Mouse (Mus musculus) limb, embryonic 15.5 days (tissue): ENCODE data around the gene Isca1. TPM values are rescaled to one million over a fixed set of nuclear protein-coding genes. Genes with fewer than 3 reads are reported as not detected.
"Not testable (repeated sequence)": the region's sequence is repeated elsewhere in the genome, so short reads cannot be mapped to it uniquely, and the experiment has no call there.

Source experiments
- ATAC-seq: fragments of 200-750 bp; cut with Nextera tagmentation; 2 replicates; pipeline ENCODE4 v1.8.0; 2017; ENCODE audit warnings: low read depth, moderate TSS enrichment; ENCODE audit not compliant: insufficient number of reproducible peaks, low FRiP score, low TSS enrichment
- H3K27ac ChIP-seq: fragments of 300-500 bp; sonication (generic); 2 replicates; pipeline ENCODE4 v1.5.1; 2015; ENCODE audit warnings: moderate library complexity, mild to moderate bottlenecking, inconsistent platforms
- H3K27me3 ChIP-seq: fragments of 300-500 bp; sonication (generic); 2 replicates; pipeline ENCODE4 v1.6.1; 2015; ENCODE audit warnings: inconsistent platforms
- H3K36me3 ChIP-seq: fragments of 300-500 bp; sonication (generic); 2 replicates; pipeline ENCODE4 v1.6.1; 2015; ENCODE audit warnings: inconsistent platforms
- H3K4me1 ChIP-seq: fragments of 300-500 bp; sonication (generic); 2 replicates; pipeline ENCODE4 v1.6.1; 2015; ENCODE audit warnings: inconsistent platforms
- H3K4me2 ChIP-seq: fragments of 300-500 bp; sonication (generic); 2 replicates; pipeline ENCODE4 v1.6.1; 2015; ENCODE audit warnings: mild to moderate bottlenecking, inconsistent platforms
- H3K4me3 ChIP-seq: fragments of 300-500 bp; sonication (generic); 2 replicates; pipeline ENCODE4 v1.5.1; 2015; ENCODE audit warnings: mild to moderate bottlenecking, inconsistent platforms
- H3K9ac ChIP-seq: fragments of 300-500 bp; sonication (generic); 2 replicates; pipeline ENCODE4 v1.6.1; 2015; ENCODE audit warnings: inconsistent platforms
- H3K9me3 ChIP-seq: fragments of 300-500 bp; sonication (generic); 2 replicates; pipeline ENCODE4 v1.6.1; 2016; ENCODE audit warnings: inconsistent platforms
- WGBS: fragments of 180-500 bp; shearing (Covaris S2); methylation state at CpG from one replicate; pipeline ENCODE4 v1.1.7; 2015; 5-methylcytosine and 5-hydroxymethylcytosine counted together
- polyA plus RNA-seq: library from polyadenylated mRNA; unstranded; fragments of >200 nt; fragmentation: Nextera tagmentation; extraction: Ambion mirVana; gene quantifications from 2 replicates; pipeline ENCODE4 v1.2.1, GENCODE M21; 2015

Gene Isca1
- polyA plus RNA-seq: 111 and 132 TPM in 2 replicates

DNA sequence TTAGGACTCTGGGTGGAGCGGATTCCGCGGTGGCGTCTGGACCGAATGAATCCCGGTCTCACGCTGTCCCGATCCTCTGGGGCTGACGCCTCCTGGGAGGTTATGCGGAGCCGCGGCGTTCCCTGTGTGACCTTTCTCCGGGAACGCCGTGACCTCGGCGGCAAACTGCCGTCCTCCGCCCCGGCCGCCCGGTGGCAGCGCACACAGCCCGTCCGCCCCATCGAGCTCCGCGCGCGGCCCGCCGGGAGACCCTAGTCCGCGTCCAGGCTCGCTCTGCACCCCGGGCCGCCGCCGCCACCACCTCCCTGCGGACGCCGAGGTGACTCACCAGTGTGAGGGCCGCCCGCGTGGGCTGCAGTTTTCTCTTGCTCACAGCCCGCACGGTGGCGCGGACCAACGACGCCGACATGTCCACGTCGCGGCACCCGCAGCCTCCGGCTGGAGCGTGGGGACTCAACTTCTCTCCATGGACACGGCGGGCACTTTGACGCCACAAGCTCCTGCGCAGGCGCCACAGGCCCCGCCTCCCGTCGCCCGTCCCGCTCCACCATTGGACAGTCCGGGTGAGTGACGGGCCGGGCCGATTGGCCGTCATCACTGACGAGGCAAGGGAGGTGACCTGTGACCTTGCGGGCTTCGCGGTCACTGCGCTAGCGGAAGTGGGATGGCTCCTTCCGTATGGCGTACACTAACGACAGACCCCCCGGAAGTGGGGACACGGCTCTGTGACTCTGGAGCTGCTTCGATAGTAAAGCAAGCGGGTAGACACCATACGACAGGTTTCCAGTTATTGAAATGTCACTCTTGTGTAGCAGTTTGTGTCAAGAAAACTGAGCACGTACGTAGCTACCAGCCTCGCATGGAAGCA is at the start of gene Isca1:
Isca1 (minus strand) TSS at position 515 of the 868 bp plus-strand sequence.
- WGBS: under 1% methylated on average over 91 of the region's 91 CpGs

DNA sequence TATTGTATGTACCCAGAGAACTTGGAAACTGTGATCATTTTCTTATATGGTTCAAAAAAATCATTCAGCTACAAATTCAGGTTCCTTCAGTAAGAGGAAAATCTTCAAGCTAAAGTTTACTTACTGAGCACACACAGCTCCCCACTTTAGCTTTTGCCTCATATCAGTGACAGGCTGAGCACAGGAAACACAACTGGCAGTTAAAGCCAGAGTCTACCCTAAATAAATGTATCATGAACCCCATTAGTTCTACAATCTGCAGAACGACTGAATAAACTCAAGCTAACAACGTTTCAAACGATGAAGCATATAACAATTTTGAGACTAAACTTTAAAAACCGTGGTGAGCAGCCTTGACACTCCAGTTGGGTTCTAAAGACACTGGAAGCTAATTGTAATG is 47.7 kb upstream of the Isca1 start:
- 90% methylated on average over 4 of the region's 4 CpGs for WGBS
- H3K4me1 ChIP-seq: peaks cover 26% of the 10 kb centered on the region
- no peak overlapping the region for H3K9ac ChIP-seq
- no peak overlapping the region for H3K4me3 ChIP-seq
- no peak overlapping the region for H3K27ac ChIP-seq
- no peaks in the 10 kb centered on the region for H3K27me3 ChIP-seq
- H3K4me2 ChIP-seq: no peak overlapping the region
- H3K9me3 ChIP-seq: no peaks in the 10 kb centered on the region
- no peak for ATAC-seq
- H3K36me3 ChIP-seq: peaks cover 55% of the 10 kb centered on the region

More for the DNA sequence above, at the start of gene Isca1:
- H3K4me3 ChIP-seq: peak within 1 kb of the TSS; percentile 60
- H3K4me1 ChIP-seq: peaks cover 44% of the 10 kb centered on the region
- peak; percentile 98 for ATAC-seq
- H3K27ac ChIP-seq: peak within 1 kb of the TSS; percentile 99
- H3K9me3 ChIP-seq: no peaks in the 10 kb centered on the region
- H3K4me2 ChIP-seq: peak within 1 kb of the TSS; percentile 72
- peak within 1 kb of the TSS; percentile 78 for H3K9ac ChIP-seq
- no peaks in the 10 kb centered on the region for H3K27me3 ChIP-seq
- H3K36me3 ChIP-seq: peaks cover 27% of the 10 kb centered on the region

DNA sequence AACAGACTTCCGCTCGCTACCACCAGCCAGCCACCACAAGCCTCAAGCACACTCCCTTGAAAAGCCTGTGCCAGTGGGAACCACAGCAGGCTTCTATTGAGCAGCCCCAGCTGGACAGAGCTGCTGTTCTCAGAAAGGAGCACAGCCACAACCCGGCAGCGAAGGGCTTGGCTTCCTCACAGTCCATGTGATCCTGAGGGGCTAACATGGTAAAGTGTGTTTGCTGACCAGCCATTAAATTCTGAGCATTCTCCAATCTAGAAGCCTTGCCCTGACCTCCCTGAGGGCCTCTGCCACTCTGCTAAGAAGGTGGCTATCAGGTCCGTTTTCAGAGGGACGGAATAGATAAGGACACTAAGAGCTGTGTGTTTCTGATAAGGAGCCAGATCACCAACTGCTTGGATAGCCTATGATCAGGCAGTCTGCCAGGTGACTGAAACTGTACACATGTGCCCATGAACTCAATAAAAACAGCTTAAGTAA is 44.5 kb upstream of the Isca1 start:
- H3K36me3 ChIP-seq: peaks cover 85% of the 10 kb centered on the region
- no peaks in the 10 kb centered on the region for H3K9me3 ChIP-seq
- no peak overlapping the region for H3K27ac ChIP-seq
- no peak overlapping the region for H3K4me2 ChIP-seq
- no peak for ATAC-seq
- 86% methylated on average over 6 of the region's 6 CpGs for WGBS
- no peak overlapping the region for H3K9ac ChIP-seq
- H3K4me3 ChIP-seq: no peak overlapping the region
- H3K4me1 ChIP-seq: 0 out of 2 replicates have a peak, but pooled peaks cover 5% of the 10 kb centered on the region
- H3K27me3 ChIP-seq: no peaks in the 10 kb centered on the region

DNA sequence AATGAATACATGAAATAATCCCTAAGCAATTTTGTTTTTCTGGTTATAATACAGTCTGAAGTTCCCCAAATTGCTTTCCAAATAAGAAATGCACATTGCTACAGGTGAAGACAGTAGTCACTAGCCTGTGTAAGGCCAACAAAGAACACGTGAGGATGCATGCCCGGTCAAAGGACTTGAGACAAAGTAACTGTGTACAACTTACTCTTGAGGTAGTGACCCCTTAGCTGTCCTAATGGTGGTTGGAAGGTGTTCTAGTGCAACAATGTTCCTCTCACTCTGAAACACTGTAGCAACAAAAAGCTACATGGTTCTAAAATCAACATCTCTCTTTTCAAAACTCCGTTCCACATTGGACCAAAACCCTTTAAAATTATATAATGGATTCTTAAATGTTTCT is 42.0 kb upstream of the Isca1 start:
- no peaks in the 10 kb centered on the region for H3K4me1 ChIP-seq
- H3K27ac ChIP-seq: no peak overlapping the region
- no peak overlapping the region for H3K4me3 ChIP-seq
- ATAC-seq: no peak
- WGBS: 93% methylated on average over 3 of the region's 3 CpGs
- H3K9me3 ChIP-seq: no peaks in the 10 kb centered on the region
- H3K27me3 ChIP-seq: no peaks in the 10 kb centered on the region
- no peak overlapping the region for H3K9ac ChIP-seq
- H3K4me2 ChIP-seq: no peak overlapping the region
- H3K36me3 ChIP-seq: peaks cover 89% of the 10 kb centered on the region

DNA sequence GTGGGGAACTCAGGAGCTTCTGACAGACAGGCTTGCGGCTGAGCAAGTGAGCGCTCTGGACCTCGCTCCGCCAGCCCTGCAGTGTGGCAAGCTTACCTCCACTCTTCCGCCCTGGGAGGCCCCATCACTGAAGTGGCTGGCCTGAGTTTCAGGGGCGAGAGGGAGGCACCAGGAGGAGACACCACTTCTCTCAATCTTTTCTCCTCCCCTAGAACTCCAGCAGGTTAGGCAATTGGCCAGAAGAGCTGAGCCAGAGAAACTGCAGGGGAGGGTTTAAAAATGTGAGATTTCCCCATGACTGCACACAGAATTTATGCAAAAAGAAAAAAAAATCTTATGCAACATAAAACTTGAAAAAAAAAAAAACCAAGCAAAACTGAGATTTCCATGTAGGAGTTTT is 31.4 kb upstream of the Isca1 start:
- no peak overlapping the region for H3K9ac ChIP-seq
- H3K27me3 ChIP-seq: no peaks in the 10 kb centered on the region
- no peaks in the 10 kb centered on the region for H3K9me3 ChIP-seq
- no peak for ATAC-seq
- H3K4me3 ChIP-seq: no peak overlapping the region
- no peak overlapping the region for H3K27ac ChIP-seq
- 97% methylated on average over 6 of the region's 6 CpGs for WGBS
- peaks cover 96% of the 10 kb centered on the region for H3K36me3 ChIP-seq
- no peak overlapping the region for H3K4me2 ChIP-seq
- no peaks in the 10 kb centered on the region for H3K4me1 ChIP-seq

DNA sequence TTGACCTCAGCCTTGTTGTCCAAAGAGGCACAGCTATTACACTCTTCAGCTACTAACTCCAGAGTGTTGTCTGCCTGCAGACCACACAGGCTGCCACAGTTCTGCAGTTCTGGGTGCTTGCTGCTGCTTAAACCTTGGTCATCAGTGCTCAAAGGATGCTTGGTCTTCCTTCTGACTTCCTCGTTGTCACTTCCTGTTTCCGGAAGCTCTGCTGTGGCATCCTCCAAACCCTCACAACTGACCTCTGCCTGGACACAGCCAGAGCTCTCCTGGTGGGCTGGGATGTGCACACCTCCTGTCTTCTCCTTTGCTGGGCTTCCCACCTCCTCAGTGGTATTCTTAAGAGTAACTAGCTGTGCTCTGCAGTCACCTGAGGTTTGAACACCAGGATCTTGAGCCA is 30.5 kb upstream of the Isca1 start:
- WGBS: 85% methylated on average over 2 of the region's 2 CpGs
- Histone ChIP-seq H3K9me3 (no peaks in the 10 kb centered on the region), H3K9ac (no peak overlapping the region)

DNA sequence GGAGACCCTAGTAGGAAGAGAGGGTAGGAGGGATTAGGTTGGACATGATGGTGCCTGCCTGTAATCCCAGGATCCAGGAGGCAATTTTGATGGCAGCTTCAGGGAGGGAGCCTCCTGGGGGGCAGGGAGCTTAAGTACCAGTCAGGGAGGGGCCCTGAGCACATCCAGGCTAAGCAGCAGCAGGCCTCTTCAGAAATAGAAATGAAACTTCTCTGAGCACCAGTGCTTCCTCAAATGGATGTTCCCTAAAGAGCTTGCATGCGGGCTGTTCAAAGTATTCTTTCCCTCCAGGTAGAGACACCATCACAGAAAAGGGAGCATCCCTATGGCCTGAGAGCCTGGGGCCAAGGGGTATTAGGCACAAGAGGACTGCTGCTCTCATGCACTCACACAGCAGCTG is 28.7 kb upstream of the Isca1 start:
- Histone ChIP-seq H3K27ac (no peak overlapping the region), H3K4me3 (no peak overlapping the region), H3K4me1 (no peaks in the 10 kb centered on the region), H3K36me3 (peaks cover 97% of the 10 kb centered on the region), H3K9ac (no peak overlapping the region), H3K4me2 (no peak overlapping the region), H3K9me3 (no peaks in the 10 kb centered on the region), H3K27me3 (no peaks in the 10 kb centered on the region)
- ATAC-seq: no peak
- 84% methylated on average over 1 of the region's 1 CpGs for WGBS

More for the DNA sequence above, 30.5 kb upstream of the Isca1 start:
- Histone ChIP-seq H3K4me2 (no peak overlapping the region), H3K4me1 (no peaks in the 10 kb centered on the region), H3K36me3 (peaks cover 96% of the 10 kb centered on the region), H3K27ac (no peak overlapping the region), H3K4me3 (no peak overlapping the region), H3K27me3 (no peaks in the 10 kb centered on the region)
- no peak for ATAC-seq

DNA sequence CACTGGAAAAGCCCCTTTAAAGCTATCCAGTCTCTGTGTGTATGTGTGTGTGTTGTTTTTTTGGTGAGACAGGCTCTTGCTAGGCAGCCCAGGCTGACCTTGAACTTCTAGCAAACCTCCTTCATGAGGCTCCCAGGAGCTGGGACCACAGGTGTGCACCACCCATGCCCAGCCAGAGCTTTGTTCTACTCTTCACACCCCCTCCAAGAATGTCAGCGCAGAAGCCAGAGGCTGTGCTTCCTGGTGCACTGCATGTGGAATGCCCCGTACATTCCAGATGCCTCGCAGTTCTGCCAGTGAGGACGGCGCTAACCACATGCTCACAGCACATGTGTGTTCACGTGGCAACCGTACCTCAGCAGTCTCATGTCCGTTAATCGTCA is 26.8 kb upstream of the Isca1 start:
- no peak overlapping the region for H3K27ac ChIP-seq
- no peak overlapping the region for H3K9ac ChIP-seq
- WGBS: 86% methylated on average over 9 of the region's 9 CpGs
- H3K4me1 ChIP-seq: no peaks in the 10 kb centered on the region
- no peak overlapping the region for H3K4me2 ChIP-seq
- peaks cover 95% of the 10 kb centered on the region for H3K36me3 ChIP-seq
- no peak for ATAC-seq
- no peaks in the 10 kb centered on the region for H3K9me3 ChIP-seq
- H3K27me3 ChIP-seq: no peaks in the 10 kb centered on the region
- H3K4me3 ChIP-seq: no peak overlapping the region

DNA sequence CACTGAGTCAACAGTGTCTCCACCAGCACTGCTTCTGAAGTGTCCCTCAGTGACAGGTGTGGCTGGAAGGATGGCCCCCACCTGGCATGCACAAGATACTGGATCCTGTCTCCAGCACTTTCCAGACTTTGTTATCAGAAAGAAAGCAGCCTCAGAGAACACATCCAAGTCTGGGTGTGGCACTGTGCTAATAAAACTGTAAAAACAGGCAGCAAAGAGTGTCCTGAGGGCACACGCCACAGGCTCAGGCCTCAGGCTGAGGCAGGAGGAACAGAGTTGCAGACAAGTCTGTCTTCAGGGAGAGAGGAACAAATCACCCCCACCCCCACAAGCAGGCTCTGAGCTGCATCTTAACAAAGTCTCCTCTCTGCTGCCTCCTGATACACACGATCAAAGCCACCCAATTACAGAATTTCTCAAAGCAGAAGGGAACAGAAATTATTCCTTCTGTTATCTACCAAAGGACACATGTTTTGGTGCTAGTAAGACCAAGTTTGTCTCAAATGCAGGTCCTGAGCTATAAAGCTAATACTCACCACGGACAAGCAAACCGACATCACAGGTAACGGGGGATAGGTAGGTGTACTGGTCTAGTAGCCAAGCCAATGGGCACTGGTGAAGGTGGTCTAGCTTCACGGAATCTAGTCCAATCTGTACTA is 26.3 kb upstream of the Isca1 start:
- WGBS: 93% methylated on average over 6 of the region's 6 CpGs

DNA sequence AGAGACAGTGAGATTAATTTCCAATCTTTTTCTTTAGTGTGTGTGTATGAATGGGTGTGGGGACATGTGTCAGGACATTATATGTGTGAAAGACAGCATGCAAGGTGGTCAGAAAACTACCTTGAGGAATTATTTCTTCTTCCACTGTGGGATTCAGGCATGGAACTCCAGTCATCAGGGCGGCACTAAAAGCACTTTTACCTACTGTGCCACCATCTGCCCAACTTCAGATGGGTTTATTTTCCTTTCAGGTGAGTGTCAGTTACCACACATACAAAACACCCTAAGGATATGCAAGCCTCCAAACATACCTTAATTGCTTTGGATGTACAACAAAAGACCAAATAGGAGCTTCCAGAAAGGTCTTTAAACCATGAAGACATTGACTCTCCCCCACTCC is 25.2 kb upstream of the Isca1 start:
- H3K36me3 ChIP-seq: peaks cover 94% of the 10 kb centered on the region

More for the DNA sequence above, 26.3 kb upstream of the Isca1 start:
- no peak overlapping the region for H3K27ac ChIP-seq
- H3K36me3 ChIP-seq: peaks cover 94% of the 10 kb centered on the region
- no peak overlapping the region for H3K9ac ChIP-seq
- H3K9me3 ChIP-seq: no peaks in the 10 kb centered on the region
- ATAC-seq: no peak
- H3K4me2 ChIP-seq: no peak overlapping the region
- H3K4me3 ChIP-seq: no peak overlapping the region
- H3K4me1 ChIP-seq: no peaks in the 10 kb centered on the region
- H3K27me3 ChIP-seq: no peaks in the 10 kb centered on the region

DNA sequence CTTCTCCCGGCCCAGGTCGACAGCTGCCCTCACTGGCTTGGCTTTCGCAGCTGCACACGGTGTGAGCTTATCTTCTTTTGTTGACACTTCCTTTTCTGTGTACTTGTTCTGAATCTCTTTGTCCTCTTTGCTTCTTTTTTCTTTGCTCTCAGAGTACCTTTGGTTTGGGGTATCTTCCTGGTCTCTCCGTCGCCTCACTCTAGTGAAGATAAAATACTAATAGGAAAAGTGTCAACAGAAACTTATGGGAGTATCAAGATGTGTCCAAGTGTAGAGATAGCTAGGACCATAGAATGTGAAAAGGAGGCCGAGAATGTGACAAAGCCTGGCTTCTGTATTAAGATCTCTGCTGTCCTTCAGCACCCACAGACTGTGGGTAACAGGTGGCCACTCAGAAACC is 12.5 kb upstream of the Isca1 start, which contains the start of gene Gm49354:
Gm49354 (minus strand) TSS at position 101 of the 400 bp plus-strand sequence.
- 91% methylated on average over 7 of the region's 7 CpGs for WGBS
- H3K36me3 ChIP-seq: peaks cover 96% of the 10 kb centered on the region
- H3K4me3 ChIP-seq: no peak within 1 kb of the TSS
- H3K4me2 ChIP-seq: no peak within 1 kb of the TSS
- no peaks in the 10 kb centered on the region for H3K9me3 ChIP-seq
- H3K27ac ChIP-seq: no peak within 1 kb of the TSS
- no peaks in the 10 kb centered on the region for H3K4me1 ChIP-seq
- ATAC-seq: no peak
- no peak within 1 kb of the TSS for H3K9ac ChIP-seq
- no peaks in the 10 kb centered on the region for H3K27me3 ChIP-seq

More for the DNA sequence above, 25.2 kb upstream of the Isca1 start:
- Histone ChIP-seq H3K9me3 (no peaks in the 10 kb centered on the region), H3K4me2 (no peak overlapping the region), H3K27me3 (no peaks in the 10 kb centered on the region), H3K27ac (no peak overlapping the region), H3K4me1 (no peaks in the 10 kb centered on the region), H3K4me3 (no peak overlapping the region), H3K9ac (no peak overlapping the region)
- 97% methylated on average over 1 of the region's 1 CpGs for WGBS
- no peak for ATAC-seq

DNA sequence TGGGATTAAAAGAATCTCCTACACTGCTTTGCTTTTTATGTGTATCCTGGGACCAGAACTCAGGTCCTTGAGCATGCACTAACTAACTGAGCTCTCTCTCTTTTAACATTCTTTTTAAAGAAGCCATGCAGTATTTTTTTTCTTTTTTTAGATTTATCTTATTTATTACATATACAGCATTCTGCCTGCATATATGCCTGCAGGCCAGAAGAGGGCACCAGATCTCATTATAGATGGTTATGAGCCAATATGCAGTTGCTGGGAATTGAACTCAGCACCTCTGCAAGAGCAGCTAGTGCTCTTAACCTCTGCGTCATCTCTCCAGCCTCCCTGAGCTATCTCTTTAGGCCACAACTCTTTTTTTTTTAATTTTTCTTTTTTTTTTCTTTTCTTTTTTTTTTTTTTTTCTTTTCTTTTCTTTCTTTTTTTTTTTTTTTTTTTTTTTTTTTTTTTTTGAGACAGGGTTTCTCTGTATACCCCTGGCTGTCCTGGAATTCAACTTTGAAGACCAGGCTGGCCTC is 10.2 kb upstream of the Isca1 start:
- H3K27ac ChIP-seq, H3K4me1 ChIP-seq, H3K27me3 ChIP-seq, H3K9me3 ChIP-seq, H3K4me2 ChIP-seq, H3K4me3 ChIP-seq, ATAC-seq, H3K9ac ChIP-seq: not testable (repeated sequence)
- 94% methylated on average over 1 of the region's 1 CpGs for WGBS
- H3K36me3 ChIP-seq: peaks cover 95% of the 10 kb centered on the region
